Mouse (Mus musculus) lung, postnatal 0 days (tissue): ENCODE results near the gene Slc16a11.

Experiments used
- CTCF ChIP-seq: IDR thresholded peaks from 2 replicates; pipeline ENCODE4 v1.5.1; 2016; ENCODE audit warnings: antibody characterized with exemption, mild to moderate bottlenecking
- EP300 ChIP-seq: IDR thresholded peaks from 2 replicates; pipeline ENCODE4 v1.6.1; 2016; ENCODE audit warnings: antibody characterized with exemption, mild to moderate bottlenecking, control low read depth

DNA sequence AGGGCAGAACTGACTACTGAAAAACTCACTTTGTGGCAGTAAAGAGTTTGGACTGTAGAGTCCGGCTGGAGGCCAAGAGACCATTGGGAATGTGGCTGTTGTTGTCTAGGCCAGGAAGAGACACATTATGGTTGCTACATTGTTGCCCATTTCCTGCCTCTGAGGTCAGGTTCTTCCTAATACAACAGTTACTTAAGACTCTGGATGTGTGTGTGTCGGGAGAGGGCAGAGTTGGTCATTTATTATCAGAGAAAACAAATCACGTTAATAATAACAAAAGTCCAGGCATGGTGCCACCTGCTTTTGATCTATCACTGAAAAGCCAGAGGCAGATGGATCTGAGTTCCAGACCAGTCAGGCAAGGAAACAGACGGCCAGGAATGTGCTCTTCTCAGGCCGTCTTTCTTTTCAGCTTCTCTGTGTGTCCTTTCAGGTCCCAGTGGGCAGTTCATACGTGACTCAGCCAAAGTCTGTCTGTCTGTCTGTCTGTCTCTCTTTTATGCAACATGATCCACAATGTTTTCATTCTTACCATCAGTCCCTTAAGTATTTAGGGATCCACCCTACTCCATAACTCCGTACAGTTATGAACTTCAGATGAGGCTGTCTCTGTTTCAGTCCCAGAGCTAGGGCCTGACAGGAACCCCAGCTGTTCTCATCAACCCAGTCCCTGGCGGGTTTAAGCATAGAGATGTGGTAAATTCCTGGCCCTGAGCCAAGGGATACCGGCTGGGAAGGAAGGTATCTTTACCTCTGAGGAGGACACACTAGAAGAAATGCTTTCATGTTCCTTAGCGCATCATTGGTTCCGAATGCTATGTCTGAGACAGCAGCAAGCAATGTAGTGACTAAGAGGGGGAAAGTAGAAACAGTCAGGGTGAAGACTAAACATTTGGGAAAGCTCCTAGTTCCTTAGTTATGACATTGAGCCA lies 18.9 kb upstream of the Slc16a11 start:
- TF ChIP-seq EP300 (peak; percentile 79), CTCF (no peak)
